Mouse (Mus musculus) megakaryocyte, adult 5-6 weeks (primary cell): ENCODE measurements around the gene Galnt9. TPM values are rescaled to one million over a fixed set of nuclear protein-coding genes. Genes with fewer than 3 reads are reported as not detected.

Experiments
- ATAC-seq: 2 replicates; pipeline ENCODE4 v1.8.0; 2016; ENCODE audit warnings: mild to moderate bottlenecking, inconsistent platforms; ENCODE audit not compliant: poor library complexity, severe bottlenecking
- total RNA-seq, 2 experiments: library from RNA; stranded (forward) in 1 of 2; stranded (reverse) in 1 of 2; fragments of 153-499, 151-499 nt in 1 of 2; fragments of 221-1000, 200-1000 nt in 1 of 2; gene quantifications; 2 replicates each; pipeline versions ENCODE4 v1.2.3 to v1.2.4; 2015 to 2017

Gene Galnt9
- total RNA-seq, 2 experiments from 2014 or later = 20.4 to 38.5 TPM

GRCm38 (mm10) chr5:110582647-110583538 is 38.7 kb downstream of the Galnt9 start:
- peak; percentile 81 for ATAC-seq

- no peak for ATAC-seq
These were observed 43.3 kb downstream of the Galnt9 start for GRCm38 (mm10) chr5:110587467-110587866.

GRCm38 (mm10) chr5:110589833-110590232 is 45.7 kb downstream of the Galnt9 start:
- no peak for ATAC-seq

- no peak for ATAC-seq
These were observed 50.3 kb downstream of the Galnt9 start for GRCm38 (mm10) chr5:110594465-110594864.

- peak; percentile 66 for ATAC-seq
These were observed 51.2 kb downstream of the Galnt9 start for GRCm38 (mm10) chr5:110595341-110595740.

GRCm38 (mm10) chr5:110596086-110596780 is 52.1 kb downstream of the Galnt9 start:
- ATAC-seq = no peak

- ATAC-seq = no peak
These were observed 53.3 kb downstream of the Galnt9 start for GRCm38 (mm10) chr5:110597502-110597901.

- ATAC-seq = 0 out of 2 replicates have a peak, but pooled peaks have one; percentile 10
These were observed 54.3 kb downstream of the Galnt9 start for GRCm38 (mm10) chr5:110598298-110599095.

GRCm38 (mm10) chr5:110603016-110603685 is 59.0 kb downstream of the Galnt9 start:
- peak; percentile 88 for ATAC-seq

GRCm38 (mm10) chr5:110604311-110604710 is 60.2 kb downstream of the Galnt9 start:
- no peak for ATAC-seq

- peak; percentile 38 for ATAC-seq
These were observed 61.5 kb downstream of the Galnt9 start for GRCm38 (mm10) chr5:110605531-110606221.

- no peak for ATAC-seq
These were observed 63.6 kb downstream of the Galnt9 start for GRCm38 (mm10) chr5:110607767-110608166.

GRCm38 (mm10) chr5:110608336-110608735 is 64.2 kb downstream of the Galnt9 start:
- ATAC-seq = peak; percentile 75

- ATAC-seq = no peak
These were observed 64.8 kb downstream of the Galnt9 start for GRCm38 (mm10) chr5:110608941-110609340.

GRCm38 (mm10) chr5:110609425-110609824 is 65.3 kb downstream of the Galnt9 start:
- no peak for ATAC-seq

GRCm38 (mm10) chr5:110609868-110610267 is 65.7 kb downstream of the Galnt9 start:
- ATAC-seq = no peak

GRCm38 (mm10) chr5:110610484-110610883 is 66.3 kb downstream of the Galnt9 start:
- ATAC-seq = no peak

GRCm38 (mm10) chr5:110611435-110612158 is 67.4 kb downstream of the Galnt9 start:
- ATAC-seq = no peak

- ATAC-seq = no peak
These were observed 75.1 kb downstream of the Galnt9 start for GRCm38 (mm10) chr5:110619226-110619625.
